Mouse (Mus musculus) right cerebral cortex, postnatal 4 days (tissue): ENCODE results near the gene Fam126b.
"Not testable (repeated sequence)": the region's sequence is repeated elsewhere in the genome, so short reads cannot be mapped to it uniquely, and the experiment has no call there.

Source experiments
- DNase-seq: peaks from one replicate; pipeline ENCODE4 v3.0.0-alpha.2; 2022

Gene Fam126b

DNA sequence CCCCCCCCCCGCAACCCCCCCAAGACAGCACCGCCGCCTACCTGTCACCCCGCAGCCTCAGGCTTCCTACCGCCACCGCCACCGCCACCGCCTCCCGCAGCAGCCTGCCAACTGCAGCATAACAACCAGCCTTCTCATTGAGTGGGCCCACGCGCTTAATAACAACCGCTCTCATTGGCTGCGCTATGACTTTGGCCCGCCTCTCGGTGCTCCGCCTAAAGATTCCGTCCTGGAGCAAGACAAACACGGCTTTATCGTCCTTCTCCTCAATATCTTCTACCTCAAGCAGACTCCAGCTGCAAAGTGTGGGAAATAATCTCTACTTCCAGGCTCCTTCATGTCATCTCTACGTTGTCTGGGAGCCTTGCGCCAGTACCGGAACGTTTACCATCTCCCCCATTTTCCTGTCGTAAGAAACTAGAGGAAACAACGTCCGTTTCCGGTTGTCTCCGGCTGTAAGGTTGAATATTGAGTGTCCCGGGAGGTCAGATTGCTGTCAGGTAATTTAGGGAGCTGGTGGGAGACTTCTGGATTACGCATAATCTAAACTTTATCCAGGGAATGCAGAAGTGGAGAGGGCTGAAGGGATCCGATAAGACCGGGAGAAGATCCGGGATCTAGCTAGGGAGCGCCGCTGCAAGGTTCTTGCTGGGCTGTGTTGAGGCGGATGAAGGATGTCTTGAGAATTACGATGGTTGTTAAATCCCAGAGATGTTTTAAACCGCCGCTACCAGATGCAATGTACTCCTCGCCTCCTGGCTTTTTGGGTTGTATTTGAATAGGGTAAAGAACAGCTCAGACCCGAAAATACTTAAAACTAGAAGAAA is at the start of gene Fam126b, which contains the start of gene Ndufb3:
TSS of gene Fam126b (minus strand) at position 153 of the 827 bp plus-strand sequence.
TSS of gene Ndufb3 (plus strand) at position 214 of the 827 bp plus-strand sequence.
- DNase-seq, result peak; percentile 86

DNA sequence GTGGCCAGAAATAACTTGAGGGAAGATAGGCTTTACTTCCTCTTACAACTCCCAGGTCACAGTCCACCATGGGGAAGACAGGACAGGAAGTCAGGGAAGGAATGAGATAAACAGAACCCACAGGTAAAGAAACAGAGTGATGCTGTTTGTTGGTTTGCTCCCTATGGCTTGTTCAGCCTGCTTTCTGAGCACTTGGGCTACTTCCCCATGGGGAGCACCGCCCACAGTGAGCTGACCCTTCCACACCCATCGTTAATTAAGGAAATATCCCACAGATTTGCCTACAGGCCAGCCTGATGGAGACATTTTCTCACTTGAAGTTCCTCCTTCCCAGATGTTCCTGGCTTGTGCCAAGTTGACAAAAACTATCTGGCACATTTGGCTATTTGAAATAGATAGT is 42.7 kb upstream of the Fam126b start:
- not testable (repeated sequence) for DNase-seq

DNA sequence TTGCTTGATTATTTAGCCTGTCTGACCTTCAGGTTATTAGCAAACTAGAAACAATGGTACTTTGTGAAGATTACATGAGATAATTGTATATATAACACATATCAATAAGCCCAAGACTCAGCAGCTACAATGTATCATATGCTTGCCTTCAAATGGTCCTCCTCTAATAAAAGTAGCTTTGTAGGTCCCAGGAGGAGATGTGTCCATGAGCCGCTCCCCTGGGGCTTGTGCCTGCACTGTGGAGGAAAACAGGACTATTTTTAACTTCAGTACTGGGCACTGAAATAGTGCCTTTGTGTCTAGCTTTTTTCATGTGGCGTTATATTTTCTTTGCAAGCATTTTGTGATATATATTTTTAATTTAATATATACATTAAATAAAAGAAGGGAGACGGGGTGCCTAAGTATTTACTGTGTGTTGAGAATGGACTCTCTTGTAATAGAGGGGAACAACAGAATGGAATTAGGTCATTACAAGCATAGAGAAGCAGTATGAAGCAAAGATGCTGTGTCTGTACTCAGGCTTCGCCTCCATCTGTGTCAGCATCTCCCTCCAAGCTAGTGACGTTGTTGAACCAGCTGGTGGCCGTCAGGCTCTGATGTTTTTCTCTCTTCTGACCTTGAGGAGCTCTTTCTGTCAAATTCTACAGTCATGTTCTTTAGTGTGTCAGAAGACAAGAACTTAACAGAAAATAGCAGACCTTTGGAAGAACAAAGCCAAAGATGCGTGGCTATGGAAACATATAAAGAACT is 36.0 kb upstream of the Fam126b start:
- DNase-seq, result peak; percentile 14

DNA sequence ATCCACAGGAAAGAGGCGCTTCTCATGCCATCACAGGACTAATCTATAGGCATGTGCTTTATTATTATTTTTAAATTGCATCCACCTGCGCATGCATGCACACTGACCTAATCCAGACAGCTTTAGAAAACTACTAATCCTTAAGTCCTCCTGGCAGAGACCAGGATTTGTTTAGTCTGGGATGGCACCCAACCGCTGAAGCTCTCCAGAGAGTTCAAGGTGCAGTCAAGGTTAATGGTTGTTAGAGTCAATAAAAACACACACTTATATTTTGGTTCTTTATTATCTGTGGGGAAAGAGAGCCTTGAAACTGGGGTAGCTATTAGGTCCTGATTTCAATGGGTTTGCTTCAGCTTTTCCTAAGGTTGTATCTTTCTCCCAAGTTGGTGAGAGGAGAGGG is 35.1 kb upstream of the Fam126b start:
- DNase-seq, result no peak

DNA sequence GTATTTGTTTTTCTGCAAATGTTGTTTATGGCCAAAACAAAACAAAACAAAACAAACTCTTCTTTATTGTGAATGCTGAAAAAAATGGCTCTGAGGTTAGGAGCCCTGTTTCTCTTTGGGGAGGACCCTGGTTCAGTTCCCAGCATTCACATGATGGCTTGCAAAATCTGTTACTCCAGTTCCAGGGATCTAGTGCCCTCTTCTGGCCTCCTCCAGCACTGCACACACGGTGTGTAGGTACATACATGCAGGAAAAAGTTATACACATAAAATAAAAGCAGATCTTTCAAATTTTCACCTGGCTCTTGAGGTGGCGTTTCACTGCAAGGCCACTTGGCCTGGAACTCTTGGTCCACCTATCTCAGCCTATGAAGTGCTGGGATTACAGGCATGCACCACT is 32.6 kb upstream of the Fam126b start:
- DNase-seq, result peak; percentile 9

DNA sequence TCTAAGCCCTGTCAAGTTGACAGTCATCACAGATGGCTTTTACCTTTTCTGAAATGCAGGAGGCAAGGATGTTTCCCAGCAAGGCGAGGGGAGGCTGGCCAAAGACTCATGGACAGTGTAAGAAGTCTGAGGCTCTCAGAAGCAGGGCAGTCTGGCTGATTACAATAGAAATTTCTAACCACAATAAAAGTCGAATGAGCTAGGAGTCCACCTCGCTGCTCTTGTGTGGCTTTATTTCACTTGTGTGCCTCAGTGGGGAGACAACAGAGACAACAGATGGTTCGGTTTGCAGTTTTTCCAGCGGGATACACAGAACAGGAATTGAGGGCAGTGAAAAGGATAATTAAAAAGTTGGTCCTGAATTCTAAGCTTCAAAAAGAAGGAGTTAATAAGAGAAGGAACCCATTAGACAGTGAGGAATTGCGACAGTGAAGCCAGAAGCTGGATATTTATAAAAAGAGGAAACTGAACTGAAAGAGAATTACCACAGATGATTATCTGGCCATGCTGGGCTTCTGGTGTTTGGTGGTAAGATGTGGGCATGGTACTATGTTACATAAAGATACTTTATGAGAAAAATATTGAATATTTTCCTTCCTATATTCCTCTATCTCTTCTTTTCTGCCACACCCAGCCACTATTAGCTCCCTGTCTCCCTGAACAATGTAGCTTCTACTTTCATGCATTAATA is 32.0 kb upstream of the Fam126b start:
- no peak for DNase-seq

DNA sequence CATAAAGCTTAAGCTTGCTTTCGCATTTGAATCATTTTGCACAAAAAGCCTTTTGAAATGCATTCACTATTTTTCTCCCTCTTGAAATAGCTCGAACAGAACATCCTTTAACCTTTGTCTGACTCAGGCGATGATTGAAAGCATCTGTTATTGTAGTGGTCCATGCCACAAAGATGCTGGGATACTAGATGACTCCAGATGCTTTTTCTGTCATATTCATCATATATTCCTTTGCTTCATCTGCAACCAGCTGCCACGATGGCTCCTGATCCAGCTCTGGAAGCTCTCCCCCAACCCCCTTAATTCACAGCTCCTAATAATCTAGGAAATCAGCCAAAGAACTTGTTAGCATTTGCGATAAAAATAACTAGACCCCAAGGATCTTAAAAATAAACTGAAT is 31.0 kb upstream of the Fam126b start:
- DNase-seq, result no peak

DNA sequence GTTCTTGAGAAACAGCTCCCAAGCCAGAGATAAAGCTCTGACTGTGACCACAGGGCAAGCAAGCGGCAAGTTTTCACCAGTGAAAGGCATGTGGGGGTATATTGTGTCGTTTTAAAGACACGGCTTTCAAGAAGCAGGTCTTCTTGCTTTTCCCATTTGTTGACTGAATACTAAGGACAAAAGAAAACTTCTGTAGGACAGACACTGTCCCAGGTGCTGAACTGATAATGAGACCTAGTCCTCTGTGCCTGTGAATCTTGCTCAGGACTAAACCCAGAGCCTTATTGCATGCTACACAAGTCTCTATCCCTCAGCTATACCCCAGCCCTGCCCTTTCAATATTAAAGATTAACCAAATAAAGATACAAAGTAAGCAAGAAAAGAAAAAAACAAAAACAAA is 30.1 kb upstream of the Fam126b start:
- DNase-seq, result no peak

DNA sequence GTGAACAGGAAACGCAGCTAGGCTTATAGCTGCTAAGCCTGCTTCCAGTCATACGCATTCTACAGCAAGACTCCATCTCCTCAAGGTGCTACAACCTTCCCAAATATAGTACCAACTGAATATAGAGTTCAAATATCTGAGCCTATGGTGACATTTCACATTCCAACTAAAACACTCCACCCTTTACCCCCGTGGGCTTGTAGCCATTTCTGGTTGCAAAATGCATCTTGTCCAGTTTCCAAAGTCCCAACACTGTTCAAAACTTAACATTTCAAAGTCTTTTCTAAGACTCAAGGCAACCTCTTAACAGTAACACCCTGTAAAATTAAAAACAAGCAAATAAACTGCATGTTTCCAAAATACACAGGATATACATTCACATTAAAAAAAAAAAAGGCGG is 29.0 kb upstream of the Fam126b start:
- DNase-seq, result no peak

DNA sequence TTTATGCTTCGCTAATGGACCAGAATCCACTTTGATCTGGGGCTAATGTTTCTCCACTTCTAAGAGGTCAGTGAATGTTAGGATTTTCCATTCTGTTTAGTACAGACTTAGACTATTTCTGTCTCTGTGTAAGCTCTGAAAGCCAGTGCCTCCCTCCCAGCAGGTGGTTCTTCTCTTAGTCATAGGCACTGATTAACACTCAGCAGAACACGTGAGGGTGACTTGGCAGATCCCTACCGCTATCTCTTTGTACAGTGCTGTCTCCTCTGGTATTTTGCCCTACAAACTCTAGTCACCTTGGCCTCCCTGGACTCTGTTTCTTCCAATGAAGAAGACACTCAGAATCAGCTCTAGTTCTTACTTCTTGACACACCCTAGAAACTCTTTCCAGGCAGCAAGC is 28.3 kb upstream of the Fam126b start:
- no peak for DNase-seq

DNA sequence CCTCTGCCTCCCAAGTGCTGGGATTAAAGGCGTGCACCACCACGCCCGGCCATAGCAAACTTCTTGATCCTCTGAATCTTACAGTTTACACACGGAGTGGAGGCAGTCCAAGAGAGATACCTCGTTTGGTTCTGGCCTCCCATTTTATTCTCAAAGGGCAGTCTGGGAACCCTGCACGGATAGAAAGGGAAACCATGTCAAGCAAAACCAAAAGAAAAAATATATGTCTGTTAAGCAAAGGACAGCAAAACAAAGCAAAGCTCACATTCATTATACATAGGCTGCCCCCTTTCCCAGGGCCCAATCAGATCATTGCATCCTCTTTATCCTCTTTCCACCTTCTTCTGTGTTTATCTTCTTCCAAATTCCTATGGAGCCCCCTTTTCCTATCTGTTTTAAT is 27.7 kb upstream of the Fam126b start:
- no peak for DNase-seq

DNA sequence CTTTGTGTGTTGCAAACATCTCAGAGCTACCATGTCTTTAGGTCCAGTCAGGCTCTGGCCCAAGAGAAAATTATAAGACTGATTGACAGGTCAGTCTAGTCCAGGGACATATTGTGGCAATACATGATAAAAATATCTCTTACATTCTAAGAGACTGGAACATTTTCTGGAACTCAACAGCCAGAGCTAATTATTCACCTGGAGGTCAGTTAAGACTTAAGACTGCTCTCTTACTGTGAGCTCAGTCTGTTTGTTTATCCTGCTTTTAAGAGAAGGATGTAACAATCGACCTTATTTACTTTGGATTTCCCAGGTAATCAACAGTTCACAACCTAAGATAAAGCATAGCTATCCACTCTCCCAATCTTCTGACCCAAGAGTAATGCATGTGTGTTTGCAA is 24.5 kb upstream of the Fam126b start:
- no peak for DNase-seq

DNA sequence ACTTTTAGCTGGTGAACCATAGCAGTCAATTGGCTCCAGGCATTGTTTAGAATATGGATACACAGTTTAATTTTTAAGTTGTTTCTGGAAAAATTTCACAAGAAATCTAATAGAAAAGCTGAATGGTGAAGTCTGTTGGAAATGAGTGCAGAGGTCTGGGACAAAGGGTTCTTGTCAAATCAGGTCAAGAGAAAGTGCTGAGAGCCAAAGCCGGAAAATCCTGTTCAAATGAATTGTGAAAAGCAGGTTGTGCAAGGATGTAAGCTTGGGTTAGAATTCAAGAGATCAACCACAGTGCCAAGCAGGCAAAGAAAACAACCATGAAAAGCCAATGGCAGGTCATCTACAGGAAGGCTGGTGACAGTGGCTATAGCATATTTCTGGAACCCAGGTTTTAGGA is 24.0 kb upstream of the Fam126b start:
- DNase-seq, result no peak

DNA sequence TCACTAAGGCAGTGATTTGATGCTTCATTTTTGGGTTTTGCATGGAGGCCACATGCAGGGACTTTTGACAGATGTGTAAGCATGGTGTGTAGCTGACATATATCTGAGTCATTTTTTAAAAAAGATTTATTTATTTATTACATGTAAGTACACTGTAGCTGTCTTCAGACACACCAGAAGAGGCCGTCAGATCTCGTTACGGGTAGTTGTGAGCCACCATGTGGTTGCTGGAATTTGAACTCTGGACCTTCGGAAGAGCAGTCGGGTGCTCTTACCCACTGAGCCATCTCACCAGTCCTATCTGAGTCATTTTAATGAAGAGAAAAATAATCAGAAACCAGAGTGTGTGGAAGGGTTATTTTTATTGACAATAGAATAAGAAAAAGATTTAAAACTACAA is 23.5 kb upstream of the Fam126b start:
- DNase-seq, result not testable (repeated sequence)

DNA sequence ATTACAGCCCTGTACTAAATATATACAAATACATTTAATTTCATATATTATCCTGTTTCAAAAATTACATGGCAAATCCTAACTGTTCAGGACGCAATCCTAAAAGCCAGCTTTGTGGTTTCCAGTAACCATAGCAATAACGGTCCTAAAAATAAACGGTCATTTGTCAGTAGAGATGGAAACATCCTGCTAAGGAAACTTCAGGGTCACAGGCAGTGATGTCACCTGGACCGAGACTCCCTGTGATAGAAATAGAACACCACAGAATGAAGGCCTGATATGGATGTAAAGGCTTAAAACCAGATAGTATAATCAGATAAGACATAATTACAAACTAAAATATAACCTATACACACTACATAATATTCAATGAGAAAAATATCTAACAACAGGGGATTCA is 17.6 kb upstream of the Fam126b start:
- DNase-seq, result no peak

DNA sequence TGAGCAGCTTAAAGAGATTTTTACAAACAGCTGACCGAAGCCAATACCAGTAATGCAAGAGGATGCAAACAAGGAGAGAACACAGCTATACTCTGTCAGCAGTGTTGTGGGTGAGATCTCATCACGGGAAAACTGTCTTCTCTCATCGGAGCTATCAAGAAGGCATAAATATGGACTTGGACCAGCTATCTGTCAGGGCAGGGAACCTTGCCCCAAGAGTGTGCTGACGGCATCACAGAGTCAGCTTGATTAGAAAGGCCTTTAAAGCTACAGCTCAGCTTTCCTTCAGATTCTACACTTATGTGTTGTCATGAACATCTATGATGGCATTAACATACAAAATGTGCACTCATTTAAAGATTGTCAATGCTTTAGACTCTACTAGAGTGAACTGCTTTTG is 16.6 kb upstream of the Fam126b start:
- no peak for DNase-seq

DNA sequence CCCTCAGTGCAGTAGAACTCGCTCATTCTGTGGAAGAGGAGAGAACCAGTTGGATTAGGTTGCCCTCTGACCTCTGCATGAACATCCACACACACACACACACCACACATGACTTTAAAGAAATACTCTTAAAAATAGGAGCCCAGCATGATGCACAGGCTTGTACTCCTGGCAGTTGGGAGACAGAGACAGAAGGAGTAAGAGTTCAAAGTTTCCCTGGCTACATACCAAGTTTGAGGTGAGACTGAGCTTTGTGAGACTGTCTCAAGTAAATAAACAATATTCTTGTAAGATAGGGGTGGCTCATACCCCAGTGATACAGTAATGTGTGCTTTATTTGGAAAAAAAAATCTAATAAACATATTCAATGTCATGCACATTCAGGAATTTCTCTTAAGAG is 1.4 kb upstream of the Fam126b start:
- DNase-seq, result no peak

DNA sequence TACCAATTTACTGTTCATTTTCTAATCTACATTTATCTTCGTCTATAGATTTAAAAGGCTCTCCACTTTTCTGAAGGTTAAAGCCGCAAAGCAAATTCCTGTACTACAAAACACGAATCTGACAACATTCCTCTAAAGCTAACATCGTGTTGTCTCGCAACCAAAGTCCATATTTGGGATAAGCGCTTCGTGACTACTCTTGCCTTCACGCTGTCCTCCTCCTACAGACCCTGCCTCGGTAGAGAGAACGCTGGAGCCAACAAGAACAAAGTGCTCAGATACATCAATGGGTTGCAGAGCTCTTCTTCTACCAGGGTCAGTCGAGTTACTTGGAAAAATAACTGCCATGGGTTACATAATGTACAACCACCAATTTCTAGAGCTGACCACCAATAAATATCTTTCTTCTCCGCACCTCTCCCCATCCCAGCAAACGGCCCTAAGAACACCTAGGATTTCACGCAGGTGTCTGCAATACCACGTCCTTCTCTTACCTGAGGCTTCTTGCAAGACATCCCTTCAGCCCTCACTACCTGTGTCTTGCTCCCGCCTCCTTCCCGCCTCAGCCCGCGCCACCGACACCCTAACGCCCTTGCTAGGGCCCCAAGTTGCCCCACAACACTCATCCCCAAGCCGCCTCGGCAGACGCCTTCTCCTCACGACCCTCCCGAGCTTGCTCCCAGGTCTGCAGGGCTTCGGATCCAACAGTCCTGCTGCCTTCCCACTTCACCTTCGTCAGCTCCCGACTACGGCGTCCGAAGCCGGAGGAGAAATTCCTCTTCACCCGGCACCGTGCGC is 551 bp downstream of the Fam126b start:
- no peak for DNase-seq

DNA sequence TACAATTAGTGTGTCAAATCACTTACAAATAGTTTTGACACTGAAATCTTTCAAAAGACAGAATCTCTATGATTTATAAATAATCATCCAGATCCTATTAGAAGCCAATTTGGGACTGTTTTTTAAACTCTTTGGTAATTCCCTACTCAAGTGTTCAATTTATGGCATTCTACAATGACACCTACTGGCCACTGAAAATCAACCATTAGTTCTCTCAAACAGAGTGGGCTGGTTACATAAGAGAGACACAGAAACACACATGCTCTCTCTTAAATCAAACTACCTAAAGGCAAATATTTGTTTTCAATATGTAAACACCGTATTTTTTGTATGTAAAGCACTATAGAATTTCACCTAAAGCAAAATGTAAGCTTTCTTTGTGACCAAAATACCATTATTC is 1.9 kb downstream of the Fam126b start:
- no peak for DNase-seq

DNA sequence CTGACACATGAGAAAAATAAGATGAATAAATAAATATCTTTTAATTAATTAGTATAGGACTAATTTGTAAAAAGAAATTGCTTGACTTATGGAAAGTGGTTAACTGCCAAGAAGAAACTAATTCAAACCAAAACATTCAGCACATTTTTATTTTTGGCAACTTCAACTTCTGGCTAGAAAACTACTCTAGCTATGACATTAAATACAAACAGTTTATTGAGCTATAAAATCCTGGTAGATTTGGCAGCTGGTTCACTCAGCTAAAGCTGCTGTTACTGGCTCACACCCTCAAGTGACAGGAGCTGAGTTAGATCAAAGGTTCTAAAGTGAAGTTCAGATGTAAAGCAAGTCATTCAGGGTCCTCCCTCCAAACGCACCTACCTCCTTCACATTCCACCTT is 3.5 kb downstream of the Fam126b start:
- no peak for DNase-seq

DNA sequence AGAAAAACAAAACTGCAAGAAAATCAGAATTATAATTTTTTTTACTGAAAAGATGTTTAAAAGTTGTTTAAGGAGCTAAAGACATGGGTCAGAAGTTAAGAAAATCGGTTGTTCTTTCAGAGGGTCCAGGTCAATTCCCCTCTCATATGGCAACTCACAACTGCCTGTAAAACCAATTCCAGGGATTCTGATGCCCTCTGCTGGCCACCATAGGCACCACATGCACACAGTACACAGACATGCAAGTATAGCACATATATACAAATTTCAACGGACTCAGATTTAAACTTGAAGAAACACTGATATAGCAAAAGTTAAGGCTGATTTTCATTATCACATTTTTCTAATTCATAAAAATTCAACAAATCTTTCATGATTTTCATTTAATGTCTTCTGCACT is 6.9 kb downstream of the Fam126b start:
- peak; percentile 53 for DNase-seq

DNA sequence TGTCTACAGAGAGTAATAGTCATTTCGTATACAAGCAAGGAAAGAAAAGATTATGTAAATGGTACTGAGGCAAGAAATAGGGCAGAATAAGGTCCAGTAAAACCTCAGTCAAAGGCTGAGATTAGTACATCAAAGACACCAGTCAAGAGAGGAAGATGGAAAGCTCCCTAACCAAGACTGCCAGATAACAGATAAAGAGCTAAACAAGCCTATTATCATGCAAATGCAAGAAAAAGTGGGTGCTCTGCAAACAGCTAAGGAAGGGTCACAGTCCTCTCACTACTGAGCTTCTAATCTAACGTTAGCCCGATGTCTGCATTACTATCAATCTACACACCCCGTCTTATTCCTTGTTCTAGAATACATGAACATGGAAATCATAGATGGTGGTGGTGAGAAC is 15.7 kb downstream of the Fam126b start:
- DNase-seq, result no peak
